Mouse (Mus musculus): ENCODE results near the gene Pola1. TPM values are rescaled to one million over a fixed set of nuclear protein-coding genes. Genes with fewer than 3 reads are reported as not detected.
A peak's percentile ranks its signal among the peaks of the same experiment; 100 is the strongest.

Pola1 gene
- total RNA-seq, 4 experiments from 2014 or later = 4.2 to 5.2 (median 4.6) TPM

DNA sequence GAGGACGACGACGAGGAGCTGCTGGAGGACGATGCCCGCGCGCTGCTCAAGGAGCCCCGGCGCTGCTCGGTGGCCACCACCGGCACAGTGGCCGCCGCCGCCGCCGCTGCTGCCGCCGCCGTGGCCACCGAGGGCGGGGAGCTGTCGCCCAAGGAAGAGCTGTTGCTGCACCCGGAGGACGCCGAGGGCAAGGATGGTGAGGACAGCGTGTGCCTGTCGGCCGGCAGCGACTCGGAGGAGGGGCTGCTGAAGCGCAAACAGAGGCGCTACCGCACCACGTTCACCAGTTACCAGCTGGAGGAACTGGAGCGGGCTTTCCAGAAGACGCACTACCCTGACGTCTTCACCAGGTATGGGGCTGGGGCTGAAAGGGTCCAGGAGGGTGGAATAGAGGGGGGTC, 342.9 kb downstream of the Pola1 start:
- no peak for DNase-seq (ENCODE audit: low spot score)

DNA sequence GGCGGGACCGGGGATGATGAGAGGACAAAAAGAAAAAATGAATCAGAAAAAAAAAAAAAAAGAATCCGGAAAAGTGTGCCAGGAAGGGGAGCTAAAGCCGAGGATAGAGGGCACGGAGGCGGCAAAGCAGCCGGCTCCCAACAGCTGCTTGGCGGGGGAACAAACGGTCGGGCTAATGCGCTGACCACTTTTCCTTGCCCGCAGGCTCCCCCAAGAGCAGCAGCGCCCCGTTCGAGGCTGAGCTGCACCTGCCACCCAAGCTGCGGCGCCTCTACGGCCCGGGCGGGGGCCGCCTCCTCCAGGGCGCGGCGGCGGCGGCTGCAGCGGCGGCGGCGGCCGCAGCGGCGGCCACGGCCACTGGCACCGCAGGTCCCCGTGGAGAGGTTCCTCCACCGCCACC, 343.6 kb downstream of the Pola1 start:
- no peak for DNase-seq (ENCODE audit: low spot score)

DNA sequence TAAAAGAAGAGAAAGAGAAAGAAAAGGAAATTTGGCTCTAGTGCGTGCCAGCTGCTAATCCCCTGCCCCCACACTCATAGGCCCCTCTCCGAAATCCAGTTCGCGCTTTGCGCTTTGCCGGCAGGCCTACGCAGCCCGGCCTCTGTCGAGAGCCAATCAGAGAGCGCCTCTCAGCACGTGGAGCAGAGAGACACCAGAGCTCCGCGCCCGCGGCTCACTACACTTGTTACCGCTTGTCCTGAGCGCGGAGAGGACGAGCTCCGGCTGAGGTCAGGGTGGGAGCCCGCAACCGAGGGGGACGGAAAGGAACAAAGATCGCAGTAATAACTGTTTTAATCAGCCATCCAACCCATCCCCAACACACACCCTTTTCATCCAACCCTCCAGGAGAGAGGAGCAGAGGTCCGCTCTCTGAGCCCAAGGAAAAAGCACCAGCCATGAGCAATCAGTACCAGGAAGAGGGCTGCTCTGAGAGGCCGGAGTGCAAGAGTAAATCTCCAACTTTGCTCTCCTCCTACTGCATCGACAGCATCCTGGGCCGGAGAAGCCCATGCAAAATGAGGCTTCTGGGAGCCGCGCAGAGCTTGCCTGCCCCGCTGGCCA, 345.6 kb downstream of the Pola1 start, which contains the start of gene Arx:
Gene Arx, plus strand, starts transcription at position 155 of the 603 bp plus-strand sequence.
- peak; percentile 4 for DNase-seq (ENCODE audit: low spot score)

DNA sequence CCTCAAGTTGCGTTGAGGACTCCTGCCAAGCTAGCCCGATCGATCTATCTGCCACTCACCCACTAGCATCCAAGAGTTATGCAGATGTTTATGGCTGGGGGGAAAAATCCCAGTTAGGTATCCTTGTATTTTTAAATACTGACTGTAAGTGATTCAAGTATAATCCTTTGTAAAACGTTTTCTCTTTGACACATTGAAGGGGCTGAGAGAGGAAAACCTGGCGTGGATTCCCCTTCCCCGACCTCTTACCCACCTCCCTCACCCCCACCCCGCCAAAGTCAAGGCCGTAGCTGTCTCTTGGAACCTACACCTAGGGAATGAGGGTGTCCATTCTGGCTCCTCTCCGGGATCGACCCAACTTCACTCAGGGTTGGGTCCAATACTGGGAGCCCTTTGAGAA, 346.9 kb downstream of the Pola1 start:
- DNase-seq (ENCODE audit: low spot score) = no peak

DNA sequence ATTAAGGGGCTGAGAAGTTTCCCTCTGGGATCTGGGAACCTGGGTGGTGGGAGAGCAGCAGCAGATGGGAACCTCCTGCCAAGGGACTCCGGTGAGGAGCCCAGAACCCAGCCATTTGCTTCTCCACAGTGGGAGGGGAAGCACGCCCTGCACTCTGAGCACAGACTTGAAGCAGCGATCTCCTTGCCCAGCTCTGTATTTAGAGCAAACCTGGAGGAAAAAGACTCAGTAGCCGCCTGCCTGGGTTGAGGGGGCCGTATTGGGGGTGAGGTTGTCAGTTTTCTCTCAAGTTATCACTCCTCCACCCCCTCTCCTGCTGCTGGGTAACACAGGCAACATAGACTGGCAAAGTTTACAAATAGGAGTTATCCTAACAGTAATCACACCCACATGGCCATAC, 350.2 kb downstream of the Pola1 start:
- DNase-seq (ENCODE audit: low spot score) = no peak

DNA sequence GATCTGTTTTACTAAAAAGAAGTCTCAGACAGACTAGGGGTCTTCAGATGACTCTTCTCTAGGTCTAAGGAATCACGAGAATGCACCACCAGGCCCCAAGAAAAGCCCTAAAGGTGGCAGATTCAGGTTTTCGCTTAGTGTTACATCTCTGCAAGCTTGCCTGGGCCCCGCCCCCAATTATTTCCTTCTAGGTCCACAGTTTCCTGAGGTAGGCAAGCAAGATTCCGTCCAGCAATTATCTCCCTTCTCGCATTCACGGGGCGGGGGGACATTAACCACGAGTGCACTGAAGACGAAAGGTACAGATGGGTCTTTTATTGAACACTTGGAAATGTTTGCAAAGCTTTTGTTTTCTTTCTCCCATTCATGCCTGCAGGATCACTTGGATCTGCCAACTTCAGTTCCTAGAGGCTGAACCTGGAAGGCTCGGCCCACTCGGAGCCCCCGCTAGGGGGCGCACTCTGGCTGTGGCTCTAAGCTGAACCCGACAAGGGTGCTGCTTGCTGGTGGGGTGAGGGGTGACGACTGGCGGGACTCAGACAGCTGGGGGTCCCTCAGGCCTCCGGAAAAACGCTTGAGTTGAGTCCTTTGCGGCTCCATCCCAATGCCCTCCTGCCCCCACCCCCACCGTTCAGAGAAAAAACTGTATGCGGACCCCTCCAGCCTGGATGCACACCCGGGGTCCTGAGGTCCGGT, 350.8 kb downstream of the Pola1 start:
- DNase-seq (ENCODE audit: low spot score) = no peak

DNA sequence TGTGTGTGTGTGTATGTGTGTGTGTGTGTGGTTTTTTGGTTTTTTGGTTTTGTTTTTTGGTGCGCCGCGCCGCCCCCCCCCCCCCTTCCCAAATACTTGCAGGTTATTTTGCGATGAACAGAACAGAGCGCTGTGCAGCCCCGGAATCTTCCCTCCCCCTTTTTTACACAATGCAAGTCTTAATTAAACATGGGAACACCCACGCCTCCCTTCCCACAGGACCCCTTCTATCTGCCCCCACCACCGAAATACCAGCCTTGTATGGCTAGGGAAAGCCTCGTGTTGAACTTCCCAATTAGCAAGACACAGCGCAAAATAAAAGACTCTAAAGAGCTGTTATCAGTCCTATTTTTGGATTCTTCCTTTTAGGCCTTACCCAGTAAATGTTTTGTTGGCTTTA, 352.0 kb downstream of the Pola1 start:
- no peak for DNase-seq (ENCODE audit: low spot score)

DNA sequence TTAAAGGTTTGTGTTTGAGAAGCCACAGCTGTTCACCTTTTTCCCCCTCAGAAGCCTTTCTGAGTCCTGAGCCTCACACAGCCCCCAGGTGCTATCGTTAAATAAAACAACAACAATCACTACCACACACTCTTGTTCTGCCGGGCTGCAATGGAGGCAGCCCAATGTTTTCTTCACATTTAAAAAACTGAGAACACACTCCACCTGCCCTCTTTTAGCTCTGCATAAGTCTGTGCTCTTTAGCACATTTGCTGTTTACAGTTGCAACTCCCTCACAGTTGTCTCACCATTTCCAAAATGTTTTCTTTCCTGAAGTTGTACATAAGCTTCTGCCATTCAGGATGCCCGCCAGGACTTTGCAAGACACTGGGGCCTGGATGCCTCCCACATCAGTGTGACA, 356.3 kb downstream of the Pola1 start:
- DNase-seq (ENCODE audit: low spot score) = no peak

Other genes with a start within 250 kb of the Pola1 start
- under 1 TPM; 0.09 to 0.20 (median 0.18) TPM for gene Pcyt1b, start 22.7 kb upstream of the Pola1 start, total RNA-seq (2022)
- 1 to 10 TPM; 1.6 to 3.6 (median 2.6) TPM for gene Pdk3, start 200.0 kb upstream of the Pola1 start, total RNA-seq (2022)